Mouse (Mus musculus) fibroblast of lung, adult 2 months (primary cell): ENCODE data around the gene Zfp385b.

Experiments
- DNase-seq: peaks from one replicate; pipeline ENCODE4 v3.0.0-alpha.2; 2011; ENCODE audit warnings: low read depth

Zfp385b gene

DNA sequence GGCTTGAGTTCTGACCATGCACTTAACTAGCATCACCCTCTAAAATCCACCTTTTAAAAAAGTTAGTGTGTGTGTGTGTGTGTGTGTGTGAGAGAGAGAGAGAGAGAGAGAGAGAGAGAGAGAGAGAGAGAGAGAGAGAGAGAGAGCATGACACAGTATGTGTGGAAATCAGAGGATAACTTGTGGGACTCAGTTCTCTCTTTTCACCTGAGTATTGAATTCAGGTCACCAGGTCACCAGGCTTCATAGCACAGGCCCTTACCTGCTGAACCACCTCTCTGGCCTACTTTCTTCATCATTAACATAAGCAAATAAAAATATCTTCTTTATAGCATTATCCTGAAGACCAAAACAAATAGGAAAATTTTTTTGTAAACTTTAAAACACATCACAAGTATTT, at the start of gene Zfp385b:
Gene Zfp385b, minus strand, starts transcription at position 101 of the 400 bp plus-strand sequence.
- DNase-seq: no peak

DNA sequence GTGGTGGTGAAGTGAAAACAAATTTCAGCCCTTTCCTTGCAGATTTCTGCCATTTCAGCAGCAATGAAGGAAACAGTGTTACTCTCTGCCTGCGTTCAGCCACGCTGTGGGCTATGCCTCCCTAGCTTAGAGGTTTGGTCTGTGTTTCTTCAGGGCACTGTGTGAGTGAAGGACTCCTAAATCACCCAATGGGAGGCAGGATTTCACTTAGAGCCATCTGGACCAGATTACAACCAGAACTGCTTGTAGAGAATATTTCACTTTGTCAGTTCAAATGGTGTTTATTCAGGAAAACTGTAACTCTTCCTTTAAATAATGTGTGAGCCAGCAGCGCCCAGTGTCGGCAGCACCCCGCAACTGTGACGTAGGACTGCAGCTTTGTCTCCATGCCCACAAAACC, 44.5 kb upstream of the Zfp385b start:
- no peak for DNase-seq

DNA sequence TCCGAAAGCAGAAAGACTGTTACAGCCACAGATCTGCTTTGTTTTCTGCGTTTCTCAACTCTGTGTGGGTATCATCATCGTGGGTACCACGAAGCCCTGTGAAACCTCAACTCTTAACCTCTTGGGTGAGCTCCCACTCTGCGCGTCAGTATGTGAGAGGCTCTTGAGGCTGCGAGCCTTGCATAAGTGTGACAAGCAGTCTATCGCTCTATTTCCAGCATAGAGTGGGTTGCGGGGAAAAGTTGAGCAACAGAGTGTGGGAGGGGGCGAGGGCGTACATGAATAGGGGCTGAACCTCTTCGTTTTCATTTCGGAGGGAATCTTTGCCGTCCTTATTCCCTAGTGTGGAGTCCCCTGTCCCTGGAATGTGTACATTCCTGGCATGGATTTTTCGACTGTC, 44.1 kb upstream of the Zfp385b start:
- DNase-seq: no peak

DNA sequence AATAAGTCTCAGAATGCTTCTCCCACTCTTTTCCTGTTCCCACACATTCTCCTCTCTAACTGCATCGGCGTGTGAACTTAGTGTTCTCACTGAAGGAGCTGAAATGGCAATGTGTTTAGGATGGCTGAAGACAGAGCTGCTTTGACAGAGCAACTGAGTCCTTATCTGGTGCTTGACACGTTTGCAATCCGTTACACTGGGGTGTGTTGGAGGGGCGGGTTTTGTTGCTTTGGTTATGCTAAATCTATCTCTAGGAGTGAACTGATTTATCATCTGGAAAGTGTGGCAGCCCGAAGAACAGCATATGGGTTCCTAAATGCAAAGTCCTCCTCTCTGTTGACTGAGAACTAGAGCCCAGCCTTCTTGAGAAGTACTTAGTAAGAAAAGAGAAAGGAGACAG, 22.0 kb upstream of the Zfp385b start:
- no peak for DNase-seq

DNA sequence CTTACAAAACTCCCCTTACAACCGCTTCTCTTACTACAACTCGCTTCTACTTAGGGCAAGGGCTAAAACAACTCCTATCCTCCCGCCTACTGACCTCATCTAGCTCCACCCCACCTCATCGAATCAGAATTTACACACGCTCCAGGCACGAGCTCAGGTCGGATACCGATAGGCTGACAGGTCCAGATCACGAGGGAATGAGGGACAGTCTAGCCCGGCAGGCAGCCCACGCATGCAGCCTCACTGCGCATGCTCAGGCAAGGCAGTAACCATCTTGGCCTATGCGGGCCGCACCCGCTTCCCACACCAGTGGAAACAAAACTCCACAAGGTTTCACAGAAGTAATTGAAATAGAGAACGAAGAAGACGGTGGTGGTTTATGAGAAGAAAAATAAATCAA, 20.1 kb upstream of the Zfp385b start:
- DNase-seq: no peak

DNA sequence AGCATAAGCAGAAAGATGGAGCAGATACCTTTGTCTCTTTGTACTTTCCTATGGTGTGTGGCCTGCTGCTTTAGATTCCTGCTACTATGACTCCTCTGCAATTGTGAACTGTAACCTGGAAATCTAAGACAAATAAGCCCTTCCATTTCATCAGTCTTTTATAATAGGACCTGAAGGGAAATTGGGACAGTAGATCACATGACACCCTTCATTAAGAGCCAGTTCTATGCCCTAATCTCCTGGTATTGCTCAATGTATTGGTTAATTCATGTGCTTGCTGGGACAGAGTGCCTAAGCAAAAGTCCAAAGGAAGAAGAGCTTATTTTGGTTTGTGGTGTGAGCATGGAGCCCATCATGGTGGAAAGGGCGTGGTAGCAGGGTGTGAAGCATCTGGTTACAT, 19.2 kb upstream of the Zfp385b start:
- no peak for DNase-seq

DNA sequence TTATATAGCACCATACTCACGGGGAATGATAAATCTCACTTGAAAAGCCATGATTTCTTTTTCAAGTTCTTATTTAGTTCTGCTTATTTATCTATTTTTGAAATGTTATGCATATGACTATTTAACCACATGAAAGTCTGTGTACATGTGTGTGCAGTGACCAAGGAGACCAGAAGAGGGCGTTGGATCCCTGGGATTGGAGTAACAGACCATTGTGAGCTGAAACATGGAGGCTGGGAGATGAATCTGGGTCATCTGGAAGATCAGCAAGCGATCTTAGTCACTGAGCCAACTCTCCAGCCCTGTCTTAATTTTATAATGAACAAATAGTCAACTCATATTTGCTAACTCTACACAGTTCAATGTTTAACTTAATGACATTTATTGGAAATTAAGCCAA, 16.3 kb upstream of the Zfp385b start:
- no peak for DNase-seq

DNA sequence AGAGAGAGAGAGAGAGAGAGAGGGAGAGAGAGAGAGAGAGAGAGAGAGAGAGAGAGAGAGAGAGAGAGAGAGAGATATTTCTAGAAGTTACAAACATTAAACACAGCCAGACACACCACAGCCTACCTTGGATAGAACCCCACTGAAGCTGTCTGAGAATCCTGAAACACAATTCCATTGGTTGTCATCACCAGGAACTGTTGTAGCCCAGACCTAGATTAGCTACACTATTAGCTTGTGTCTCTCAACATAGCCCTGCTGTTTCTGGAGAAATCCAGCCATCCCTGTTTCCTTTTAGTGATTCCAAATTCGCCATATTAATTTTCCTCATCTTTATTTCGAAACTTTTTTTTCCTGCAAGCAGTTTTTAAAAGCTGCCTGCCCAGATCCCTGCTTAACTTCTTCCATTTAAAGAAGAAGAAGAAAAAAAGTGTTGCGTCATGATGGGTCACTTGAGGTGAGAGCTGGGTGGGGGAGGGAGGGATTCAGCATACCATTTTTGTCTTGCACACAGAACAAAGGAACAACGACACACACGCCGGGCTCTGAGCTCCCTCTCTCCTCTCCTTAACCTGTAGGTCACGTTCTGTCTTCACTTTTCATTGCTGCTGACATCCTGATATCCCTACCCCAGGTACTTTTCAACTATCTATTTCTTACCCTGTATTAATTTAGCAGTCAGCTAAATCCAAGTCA, 6.8 kb upstream of the Zfp385b start:
- no peak for DNase-seq

DNA sequence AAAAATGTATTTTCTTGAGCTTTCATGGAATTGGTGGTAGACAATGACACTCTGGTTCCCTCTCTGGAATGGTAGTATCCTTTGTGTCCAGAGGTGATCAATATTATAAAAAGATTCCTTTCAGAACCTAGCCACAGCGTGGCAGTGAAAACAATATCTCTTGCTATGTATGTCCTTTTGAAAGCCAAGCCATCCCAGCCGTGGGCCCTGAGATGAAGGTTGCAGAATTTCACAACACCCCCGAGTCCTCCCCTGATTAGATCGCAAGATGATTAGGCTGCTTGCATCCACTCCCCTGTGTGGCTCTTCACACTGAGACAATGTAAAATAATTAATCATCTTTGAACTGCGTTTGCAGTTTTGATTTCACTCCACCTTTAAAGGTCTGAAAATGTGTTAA, 3.6 kb upstream of the Zfp385b start:
- no peak for DNase-seq

DNA sequence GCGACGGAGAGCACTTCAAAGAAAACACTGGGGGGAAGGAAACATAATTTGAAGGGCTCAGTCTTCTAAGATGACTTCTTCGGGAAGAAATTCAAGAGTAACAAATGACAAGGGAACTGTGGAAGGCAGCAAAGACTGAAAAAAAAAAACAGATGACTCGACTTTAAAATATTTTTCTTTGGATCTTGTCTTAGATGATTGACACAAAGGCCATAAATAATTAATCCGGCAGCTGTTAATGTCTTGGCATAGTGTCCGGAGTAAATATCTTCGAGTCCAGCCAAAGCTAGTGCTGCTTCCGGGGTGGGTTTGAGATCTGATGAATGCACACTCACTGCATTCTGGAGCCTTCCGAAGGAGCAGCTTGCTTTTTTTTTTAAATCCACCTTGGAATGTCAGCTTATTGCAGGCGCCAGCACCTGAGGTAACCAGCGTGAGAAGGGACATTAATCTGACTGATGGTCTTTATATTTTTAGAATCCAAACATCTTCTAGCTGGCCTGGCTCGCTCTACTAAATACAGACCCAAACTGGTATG, 2.0 kb downstream of the Zfp385b start:
- no peak for DNase-seq

DNA sequence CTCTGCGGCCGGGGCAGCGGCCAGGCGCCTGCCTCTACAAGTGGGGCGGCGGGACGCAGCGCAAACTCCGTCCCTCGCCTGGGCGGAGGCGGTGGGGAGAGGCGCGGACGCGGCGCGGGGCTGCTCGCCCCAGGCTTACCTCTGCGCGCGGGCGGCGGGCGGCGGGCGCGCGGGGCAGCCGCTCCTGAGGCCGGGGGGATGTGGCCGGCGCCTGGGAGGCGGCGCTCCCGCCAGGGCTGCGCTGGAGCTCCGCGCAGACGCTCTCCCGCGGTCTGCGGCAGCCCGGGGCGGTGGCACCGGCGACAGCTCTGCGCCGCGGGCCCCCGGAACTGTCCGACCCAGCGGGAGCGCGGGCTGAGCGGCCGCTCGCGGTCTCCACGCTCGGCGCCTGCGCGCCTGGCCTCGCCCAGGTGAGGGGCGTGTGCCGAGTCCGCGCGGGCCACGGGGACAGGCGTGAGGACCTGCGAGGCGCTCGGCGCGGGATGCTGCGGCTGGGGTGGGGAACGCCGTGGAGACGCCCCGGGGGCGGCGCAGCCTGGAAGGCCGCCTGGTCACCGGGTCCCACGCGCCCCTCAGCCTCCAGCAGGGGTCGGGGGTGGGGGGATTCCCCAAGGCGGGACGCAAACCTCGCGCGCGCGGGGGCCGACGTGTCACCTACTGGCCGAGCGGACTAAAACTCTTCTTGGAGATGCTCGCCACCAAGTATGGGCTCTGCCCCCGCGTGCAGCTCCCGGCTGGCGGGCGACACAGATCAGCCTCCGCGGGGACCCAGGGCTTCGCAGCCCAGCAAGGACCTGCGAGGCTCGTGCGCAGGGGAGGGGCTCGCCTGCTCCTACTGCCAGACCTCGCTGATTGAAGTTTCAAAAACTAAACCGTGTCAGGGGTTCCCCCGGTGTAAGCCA, 2.8 kb downstream of the Zfp385b start:
- no peak for DNase-seq

DNA sequence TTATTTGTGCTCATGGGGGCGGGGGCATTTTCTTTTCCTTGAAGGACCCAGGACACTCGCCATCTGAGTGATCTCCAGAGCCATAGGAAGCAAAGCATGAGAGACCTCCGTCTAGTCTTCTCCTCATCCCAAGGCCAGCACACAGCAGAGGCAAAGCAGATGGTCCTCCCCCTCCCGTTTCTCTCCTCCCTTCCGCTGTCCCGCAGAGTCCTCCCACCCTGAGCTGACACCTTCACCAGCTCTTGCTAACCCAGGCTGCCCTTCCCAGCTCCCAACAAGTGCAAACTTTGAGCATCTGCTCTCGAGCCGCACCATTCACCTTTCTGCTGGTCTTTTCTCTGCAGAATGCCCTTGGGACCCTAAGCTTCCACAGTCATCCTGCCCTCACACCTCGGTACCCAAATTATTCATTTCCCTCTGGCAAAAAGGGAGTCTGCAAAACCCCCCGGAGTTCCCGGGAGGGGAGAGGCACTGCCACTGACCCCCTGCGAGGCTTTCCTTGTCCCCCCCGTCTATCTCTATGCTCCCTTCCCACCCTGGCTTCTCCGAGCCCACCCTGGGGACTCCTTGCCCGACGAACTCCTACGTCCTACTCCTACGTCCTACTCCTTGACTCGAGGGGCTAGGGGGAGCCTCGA, 3.5 kb downstream of the Zfp385b start:
- DNase-seq: no peak

DNA sequence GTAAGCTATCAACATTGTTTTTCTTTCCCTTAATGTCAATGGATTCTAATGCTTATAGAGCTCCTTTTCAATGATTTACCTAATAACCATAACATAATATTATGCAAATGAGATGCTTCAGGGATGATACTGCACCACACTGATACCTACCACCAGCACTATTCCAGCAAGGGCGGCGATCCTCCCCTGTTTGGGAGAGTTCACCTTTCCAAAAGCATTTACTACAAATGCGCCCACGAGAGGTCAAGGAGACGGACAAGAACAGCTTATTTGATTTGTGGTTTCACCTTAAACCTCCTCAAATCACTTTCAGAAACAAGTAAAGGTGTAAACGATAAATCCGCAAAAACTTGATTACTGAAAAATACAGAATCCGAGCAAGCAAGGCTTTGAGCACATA, 4.5 kb downstream of the Zfp385b start:
- no peak for DNase-seq

DNA sequence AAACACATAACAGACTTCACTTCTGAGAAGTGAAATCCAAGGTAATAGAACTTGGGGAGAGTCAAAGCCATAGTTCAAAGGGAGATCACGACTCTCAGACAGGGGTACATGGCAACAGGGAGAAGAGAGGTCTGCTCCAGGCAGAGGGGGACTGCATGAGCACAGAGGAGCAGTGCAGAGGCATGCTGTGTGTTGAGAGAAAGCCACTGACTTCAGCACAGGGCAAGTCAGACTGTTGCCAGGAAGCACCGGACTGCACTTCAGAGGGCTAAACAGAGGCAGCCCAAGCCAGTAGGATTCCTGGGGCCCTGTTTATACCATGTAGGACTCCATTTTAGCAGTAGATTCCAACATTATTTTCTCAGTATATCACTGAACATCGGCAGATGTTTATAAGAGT, 6.4 kb downstream of the Zfp385b start:
- no peak for DNase-seq

DNA sequence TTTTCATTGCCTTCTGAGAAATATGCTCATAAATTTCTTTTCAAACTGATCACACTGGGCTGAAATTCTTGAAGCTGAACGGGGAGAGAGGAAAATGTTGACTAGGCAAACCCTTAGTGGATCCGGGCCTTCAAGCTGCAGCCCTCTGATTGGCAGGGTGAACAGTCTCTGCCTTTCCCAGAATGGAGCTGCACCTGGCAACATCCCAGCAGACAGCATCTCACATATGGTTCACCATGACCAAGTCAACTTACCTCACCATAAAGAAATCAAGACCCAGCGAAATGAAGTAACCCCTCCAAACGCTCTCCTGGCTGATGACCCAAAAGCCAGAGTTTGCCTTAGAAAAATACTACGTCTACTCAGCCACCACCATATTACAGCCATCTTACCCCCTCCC, 8.7 kb downstream of the Zfp385b start:
- no peak for DNase-seq

DNA sequence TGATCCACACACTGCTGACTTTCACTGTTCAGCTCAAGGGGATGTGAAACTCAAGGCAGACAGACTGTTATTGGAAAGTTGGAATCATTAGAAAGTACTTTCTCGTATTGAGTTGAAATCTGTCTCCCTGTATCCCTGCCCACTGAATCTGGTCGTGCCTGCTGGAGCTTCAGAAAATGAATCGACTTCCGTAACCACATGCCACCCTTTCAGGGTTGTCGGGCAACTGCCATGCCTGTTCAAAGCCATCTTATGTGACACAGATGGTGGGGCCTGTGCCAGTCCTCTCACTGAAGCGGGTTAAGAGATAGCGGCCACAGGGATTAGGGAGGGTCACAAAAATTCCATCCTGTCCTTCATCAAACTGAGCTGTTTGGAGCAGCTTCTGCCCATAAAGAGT, 14.7 kb downstream of the Zfp385b start:
- DNase-seq: no peak

DNA sequence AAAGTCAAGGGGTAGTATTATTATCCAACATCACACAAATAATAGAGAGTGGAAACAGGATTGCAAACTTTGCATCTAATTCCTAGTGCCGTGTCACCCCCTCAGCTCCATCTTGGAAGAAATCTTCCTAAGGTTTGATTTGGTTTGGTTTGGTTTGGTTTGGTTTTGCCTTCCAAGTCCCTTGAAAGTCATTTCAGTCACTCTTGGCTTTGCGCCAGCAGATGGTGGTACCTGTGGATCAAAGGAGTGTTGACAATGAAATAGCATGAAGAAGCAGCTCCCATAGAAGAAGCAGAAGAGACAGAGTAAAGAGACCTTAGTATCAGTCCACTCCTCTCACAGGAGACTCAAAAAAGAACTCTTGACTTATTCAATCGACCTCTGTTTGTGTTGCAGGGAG, 17.1 kb downstream of the Zfp385b start:
- no peak for DNase-seq

DNA sequence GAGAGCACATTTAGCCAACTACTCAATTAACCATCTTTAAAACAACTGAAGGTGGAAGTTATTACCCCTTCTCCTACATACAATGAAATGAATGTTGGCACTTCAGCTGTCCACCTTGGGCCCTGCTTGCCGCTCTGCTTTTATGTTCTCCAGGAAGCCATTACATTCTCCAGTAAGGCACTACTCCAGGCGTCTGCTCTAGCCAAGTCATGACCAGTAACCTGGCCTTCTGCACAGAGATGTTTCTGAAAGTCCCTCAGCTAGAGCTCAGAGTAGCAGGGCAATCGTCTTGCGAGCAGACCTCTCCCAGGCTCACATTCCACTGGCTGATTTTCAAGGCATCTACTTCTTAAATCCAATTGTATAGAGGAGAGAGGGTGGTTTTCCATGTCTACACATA, 18.0 kb downstream of the Zfp385b start:
- no peak for DNase-seq

DNA sequence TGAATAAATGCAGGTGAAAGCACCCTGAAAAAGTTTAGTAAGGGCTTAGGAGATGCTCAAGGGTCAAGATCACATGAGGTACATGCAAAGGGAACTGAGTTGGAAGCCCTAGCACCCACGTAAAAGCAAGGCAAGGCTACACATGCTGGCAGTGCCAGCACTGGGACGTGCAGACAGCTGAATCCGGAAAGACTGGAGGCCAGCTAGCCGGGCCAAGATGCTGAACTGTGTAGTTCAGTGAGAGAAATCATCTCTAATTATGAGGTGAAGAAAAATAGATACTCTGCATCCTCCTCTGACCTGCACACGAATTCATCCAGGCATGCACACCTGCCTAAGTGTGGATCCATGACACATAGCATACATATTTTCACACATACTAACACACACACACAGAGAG, 18.4 kb downstream of the Zfp385b start:
- no peak for DNase-seq

DNA sequence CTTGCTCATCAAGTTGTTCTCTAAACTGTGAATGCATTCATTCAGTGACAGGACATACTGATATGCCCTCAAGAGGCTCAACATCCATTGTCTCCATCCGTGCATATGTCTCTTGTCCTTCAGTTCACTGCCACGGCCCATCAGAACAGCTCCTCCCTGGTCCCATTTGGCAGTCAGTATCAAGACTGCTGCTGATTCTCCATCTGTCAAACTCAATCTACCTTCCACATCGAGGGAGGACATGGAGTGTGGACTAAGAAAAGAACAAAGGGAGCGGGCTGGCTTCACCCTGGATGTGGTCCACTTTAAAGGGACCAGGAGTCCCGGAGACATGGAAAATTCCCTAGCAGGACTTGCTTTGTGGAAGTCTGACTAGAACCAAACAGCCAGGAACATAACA, 22.2 kb downstream of the Zfp385b start:
- DNase-seq: no peak

DNA sequence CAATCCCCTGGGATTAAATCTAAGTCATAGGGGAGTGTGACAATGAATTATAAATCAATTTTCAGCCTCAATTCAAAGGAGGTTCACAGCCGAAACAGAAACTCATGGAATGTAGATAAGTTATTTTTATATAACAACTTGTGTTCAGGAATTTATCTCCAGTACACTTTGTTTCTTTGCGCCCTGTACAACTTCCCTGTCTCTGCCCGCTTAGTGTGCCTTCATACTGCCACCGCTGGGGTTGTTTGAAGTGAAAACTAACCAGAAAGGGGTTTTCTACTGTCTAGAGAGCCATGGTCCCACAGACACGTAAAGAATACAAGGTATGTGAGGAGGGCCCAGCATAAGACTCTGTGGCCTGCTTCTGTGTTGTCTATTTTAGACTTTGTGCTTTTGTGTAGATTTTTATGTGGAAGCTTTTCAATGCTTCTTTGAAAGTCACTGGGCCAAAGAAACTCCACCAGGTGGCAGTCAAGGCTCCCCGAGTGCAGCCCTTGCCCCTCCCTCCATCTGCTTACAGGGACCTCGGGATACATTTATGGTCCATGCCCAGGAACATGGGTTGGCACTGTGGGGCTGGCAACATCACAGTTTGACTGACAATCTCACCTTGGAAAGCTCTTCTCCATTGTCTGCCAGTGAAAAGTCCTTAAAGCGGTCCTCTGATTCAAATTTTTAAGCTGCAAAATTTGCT, 23.4 kb downstream of the Zfp385b start:
- no peak for DNase-seq

DNA sequence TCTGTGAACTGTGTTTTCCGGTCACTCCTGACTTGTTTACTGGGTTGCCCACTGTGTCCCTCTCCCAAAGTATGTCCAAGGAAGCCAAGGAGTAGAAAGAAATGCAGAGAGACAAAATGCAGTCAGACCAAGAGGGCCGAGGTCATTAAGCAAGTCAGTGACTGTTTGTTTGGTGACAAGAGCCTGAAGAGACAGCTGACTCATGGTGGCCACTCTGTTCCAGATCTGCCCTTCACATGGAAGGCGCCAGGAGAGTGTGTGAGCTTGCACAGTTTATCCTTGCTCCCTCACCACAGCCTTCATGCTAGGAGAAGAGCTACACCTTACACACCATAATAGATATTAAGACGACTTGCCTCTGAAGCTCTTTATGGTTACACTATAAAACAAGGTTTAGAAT, 28.6 kb downstream of the Zfp385b start:
- DNase-seq: no peak
